Mouse (Mus musculus) testis, postnatal 14 days (tissue): ENCODE measurements around the gene Ccdc17.

Source experiments
- DNase-seq: peaks from one replicate; pipeline ENCODE4 v3.0.0; 2021; ENCODE audit warnings: low spot score

Gene Ccdc17

GRCm38 (mm10) chr4:116596379-116596778 is at the start of gene Ccdc17:
Ccdc17 (plus strand) TSS chr4:116596654.
- no peak for DNase-seq

GRCm38 (mm10) chr4:116550432-116550831 is 46.0 kb upstream of the Ccdc17 start:
- no peak for DNase-seq

- DNase-seq, result no peak
Observed at GRCm38 (mm10) chr4:116553035-116553434, 43.4 kb upstream of the Ccdc17 start.

- peak; percentile 76 for DNase-seq
Observed at GRCm38 (mm10) chr4:116555413-116556300, 40.8 kb upstream of the Ccdc17 start, which contains the start of gene Tmem69. Tmem69 (minus strand) TSS chr4:116555936.

DNA sequence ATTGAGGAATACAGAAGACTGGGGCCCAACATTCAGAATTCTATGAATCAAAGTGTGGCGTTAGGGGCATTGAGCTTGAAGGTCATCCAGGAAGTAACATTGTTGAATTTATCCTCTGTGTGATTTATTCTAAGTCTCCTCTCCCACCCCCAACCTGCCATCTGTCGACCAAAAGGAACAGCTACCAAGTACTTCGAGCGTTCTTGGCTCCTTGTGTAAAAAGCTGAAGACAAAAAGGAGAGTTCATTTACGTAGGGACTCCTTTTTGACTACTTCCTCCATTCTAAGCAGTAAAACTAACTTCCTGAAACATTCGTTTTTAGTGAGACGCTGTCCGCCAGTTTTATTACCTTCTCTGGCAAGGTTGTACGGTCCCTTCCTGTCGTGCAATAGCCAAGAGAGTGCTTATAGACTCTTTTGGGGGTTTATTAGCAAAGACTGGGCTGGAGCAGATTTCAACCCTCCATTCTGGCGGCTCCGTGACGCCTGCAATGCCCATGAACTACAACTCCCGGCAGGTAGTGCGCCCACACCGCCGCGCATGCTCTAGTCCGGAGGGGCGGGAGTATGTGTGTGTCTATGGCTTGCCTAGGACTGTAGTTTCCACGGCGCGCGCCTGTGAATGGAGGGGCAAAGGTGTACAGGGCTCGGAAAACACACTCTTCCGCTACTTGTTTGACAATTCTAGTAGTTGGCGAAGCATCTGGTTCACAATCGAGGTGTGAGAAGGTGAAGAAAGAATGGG is 39.7 kb upstream of the Ccdc17 start:
- DNase-seq, result peak; percentile 95

DNA sequence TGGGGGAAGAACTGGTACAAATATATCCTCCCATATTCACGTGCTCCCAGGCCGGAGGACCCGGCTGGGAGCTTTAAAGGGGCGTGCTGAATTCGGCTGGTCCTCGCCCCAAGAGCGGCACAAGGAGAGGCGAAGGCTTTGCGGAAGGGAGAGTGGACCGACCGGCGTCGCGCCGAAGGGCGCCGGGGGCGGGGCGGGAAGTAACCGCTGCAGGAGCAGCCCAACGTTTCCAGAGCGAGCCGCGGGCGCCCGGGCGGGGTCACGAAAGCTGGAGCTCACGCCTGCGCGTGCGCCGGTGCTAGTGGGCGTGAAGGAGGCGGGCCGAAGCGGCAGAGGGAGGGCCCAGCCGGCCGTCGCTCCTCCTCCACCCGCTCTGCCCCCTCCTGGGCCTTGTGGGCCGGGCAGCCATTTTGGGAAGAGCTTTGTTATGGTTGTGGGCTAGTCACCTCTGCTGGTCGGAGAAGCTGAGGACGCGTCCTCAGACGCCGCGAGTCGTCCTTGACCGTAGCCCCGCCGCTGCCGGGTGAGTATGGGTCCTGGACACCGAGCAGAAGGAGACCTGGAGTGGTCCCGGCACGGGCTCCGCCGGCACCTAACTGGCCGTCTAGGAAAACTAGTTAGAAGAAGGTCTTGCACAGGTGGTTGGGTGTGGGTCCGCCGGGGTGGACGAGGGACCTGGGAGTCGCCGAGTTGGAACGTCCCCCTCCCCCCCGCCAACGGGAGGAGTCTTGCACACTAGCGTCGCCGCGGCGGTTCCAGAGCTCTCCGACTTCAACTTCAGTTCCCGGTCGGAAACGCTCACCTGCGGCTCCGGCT is 38.9 kb upstream of the Ccdc17 start, which contains the start of gene Gpbp1l1:
TSS of gene Gpbp1l1 (plus strand) at position 353 of the 816 bp plus-strand sequence.
- peak; percentile 98 for DNase-seq

DNA sequence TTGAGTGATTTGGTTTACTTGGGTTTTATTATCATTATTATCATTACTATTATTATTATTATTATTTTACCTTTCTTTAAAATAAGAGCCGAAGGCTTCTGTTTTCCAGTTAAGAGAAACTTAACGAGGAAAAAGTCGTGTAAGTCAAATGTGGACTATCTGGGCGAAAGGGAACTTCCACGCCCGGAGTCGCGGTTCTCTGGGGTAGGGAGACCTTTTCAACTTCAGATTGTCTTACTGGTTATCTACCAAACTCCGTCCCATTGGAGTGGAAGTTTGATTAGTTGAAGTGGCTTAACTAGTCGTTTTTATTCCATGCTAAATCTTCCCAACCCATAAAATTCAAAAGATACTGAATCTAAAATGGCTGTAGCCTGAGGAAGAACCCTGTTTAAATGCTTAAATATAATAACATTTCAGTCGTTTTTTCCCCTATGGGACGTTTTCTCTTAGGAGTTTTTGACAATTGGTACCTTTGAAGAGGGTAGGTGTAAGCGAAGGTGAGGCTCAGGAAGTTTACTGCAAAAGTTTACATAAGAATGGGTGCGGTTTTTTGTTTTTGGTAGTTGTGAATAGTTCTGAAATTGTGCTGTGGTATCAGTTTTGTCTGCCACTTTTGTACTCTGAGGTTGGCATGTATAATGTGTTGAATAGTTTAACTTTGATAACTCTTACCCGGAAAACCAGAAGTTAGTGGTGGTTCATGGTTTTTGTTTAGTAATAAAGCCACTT is 38.1 kb upstream of the Ccdc17 start:
- DNase-seq, result peak; percentile 19

- DNase-seq, result no peak
Observed at GRCm38 (mm10) chr4:116595793-116596192, 661 bp upstream of the Ccdc17 start.

- DNase-seq, result peak; percentile 89
Observed at GRCm38 (mm10) chr4:116596978-116597881, 776 bp downstream of the Ccdc17 start.

DNA sequence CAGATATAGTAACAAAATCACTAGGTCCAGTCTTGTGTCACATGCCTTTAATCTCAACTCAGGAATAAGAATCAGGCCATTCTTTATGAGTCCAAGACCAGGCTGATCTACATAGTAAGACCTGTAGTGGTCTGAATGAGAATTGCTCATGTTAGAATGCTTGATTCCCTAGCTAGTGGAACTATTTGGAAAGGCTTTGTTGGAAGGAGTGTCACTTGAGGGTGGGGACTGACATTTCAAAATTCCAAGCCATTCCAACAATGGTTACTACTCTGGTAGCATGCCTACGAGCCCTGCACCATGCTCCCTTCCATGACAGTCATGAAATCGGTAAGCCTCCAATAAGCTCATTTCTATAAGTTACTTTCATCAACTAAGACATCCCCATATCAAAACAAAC is 16.2 kb downstream of the Ccdc17 start:
- no peak for DNase-seq

DNA sequence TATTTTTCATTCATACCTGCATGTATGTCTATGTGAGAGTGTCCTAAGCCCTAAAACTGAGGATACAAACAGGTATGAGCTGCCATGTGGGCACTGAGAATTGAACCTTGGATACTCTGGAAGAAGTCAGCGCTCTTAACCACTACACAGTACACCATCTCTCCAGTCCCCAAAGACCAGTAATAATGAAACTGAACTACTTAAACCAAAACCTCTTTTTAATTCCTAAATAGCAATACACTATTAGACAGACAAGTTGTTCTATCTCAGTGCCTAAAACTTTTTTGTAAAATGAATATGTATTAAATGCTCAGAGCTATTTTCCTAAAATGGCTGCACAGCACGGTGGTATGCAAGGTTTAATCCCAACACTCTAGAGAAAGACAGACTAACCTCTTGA is 18.8 kb downstream of the Ccdc17 start:
- no peak for DNase-seq

DNA sequence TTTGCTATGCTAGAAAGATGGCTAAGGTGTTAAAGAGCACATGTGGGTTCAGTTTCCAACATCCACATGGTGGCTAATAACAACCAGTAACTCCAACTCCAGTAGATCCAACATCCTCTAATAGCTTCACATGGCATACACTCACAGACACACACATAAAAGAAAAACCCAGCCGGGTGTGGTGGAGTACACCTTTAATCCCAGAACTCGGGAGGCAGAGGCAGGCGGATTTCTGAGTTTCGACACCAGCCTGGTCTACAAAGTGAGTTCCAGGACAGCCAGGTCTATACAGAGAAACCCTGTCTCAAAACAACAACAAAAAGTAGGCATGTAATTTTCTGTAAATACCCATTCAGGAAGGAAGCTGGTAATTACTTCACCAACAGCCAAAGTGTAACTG is 28.4 kb downstream of the Ccdc17 start:
- no peak for DNase-seq

- peak; percentile 85 for DNase-seq
Observed at GRCm38 (mm10) chr4:116626658-116627358, 30.4 kb downstream of the Ccdc17 start.

DNA sequence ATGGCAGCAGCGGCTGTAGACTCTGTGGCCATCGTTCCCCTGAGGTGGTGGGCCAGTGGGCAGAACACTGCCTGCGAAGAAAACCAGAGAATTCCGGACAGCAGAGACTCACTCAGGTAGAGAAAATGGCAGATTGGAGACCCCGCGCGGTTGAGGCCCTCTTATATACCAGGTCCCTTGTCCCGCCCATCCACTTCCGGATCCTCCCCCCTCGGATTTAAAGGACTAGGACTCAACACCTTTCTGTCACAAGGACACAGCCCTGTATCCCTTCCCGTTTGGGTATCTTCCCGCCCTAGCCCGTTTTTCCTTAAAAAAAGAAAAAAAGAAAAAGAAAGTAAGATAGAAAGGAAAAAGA is 30.9 kb downstream of the Ccdc17 start:
- peak; percentile 93 for DNase-seq

GRCm38 (mm10) chr4:116627722-116628662 is 31.5 kb downstream of the Ccdc17 start, which contains the start of gene Nasp:
Nasp (minus strand) TSS chr4:116627941.
- DNase-seq, result peak; percentile 84

- DNase-seq, result no peak
Observed at GRCm38 (mm10) chr4:116635197-116635596, 38.7 kb downstream of the Ccdc17 start.

DNA sequence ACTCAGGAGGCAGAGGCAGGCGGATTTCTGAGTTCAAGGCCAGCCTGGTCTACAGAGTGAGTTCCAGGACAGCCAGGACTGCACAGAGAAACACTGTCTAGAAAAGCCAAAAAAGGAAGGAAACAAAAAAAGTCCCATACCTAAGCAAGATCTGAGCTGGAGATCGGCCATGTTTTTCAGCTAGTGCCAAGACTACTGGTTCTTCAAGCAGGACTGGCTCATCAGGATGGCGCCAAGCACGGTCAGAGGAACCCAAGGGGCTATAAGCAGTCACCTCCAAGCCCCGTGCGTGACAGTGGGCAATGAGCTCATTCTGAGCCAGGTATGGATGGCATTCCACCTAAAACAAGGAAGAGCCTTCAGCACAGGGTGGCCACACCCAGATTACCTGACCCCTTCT is 42.4 kb downstream of the Ccdc17 start:
- no peak for DNase-seq

DNA sequence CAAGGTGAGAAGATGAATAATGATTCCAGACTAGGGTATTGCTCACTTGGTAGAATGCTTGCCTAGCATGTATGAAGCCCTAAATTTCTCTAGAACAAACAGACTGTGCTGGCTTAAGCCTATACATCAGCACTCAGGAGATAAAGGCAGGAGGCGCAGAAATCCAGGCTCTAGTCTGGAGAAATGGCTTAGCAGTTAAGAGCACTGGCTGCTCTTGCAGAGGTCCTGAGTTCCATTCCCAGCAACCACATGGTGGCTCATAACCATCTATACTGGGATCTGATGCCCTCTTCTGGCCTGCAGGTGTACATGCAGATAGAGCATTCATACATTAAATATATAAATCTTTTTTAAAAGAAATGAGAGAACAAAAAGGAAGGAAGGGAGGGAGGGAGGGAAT is 45.6 kb downstream of the Ccdc17 start:
- DNase-seq, result no peak

DNA sequence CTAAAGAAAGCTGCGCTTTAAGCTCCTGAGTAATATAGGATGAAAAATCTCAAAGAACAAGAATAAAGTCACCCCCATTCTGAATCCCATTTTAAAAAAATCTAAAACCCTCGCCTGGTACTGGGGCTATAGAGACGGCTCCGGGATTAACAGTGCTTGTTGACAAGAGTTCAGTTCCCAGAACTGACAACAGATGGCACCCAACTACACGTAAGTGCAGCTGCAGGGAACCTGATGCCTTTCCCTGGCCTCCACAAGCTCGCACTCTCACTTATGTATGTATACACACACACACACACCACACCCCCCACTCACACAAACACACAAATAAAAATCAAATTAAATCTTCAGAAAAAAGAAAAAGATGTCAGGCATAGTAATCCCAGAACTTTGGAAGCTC is 47.9 kb downstream of the Ccdc17 start:
- no peak for DNase-seq
